Mouse (Mus musculus): Measurements from ENCODE around the gene Cbs.

DNA sequence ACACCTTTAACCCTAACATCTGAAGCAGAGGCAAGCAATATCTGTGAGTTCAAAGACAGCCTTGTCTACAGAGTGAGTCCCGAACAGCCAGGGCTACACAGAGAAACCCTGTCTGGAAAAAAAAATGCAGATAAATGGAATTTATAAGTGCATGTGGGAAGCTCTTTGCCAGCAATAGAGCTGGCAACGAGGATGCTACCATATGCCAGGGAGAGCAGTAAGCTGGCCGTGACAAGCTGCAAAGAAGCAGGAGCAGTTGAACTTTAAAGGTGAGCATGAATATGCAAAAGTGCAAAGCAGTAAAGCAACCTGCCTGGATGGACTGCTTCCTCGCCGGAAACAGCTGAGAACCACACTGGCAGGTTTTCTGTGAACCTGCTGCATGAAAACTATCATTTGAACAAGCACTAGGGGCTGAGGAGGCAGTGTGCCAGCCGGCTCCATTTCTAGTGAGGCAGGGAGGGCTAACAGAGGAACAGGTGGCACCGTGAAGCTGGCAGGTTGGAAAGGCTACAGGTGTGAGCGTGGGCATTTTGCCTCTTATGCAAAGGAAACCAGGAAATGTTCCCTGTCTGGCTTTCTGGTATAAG, 23.7 kb upstream of the Cbs start:
- TF ChIP-seq CTCF (conservative IDR thresholded peaks at IDR 0.05 in 1 of 2, IDR thresholded peaks at IDR 0.05 in 1 of 2; ENCODE audit: low read depth in 2 of 2, low read length in 2 of 2) (no peak), CHD1 (IDR thresholded peaks at IDR 0.05; ENCODE audit: low read depth, low read length) (no peak), HCFC1 (IDR thresholded peaks at IDR 0.05; ENCODE audit: low read depth, low read length) (no peak), ZKSCAN1 (IDR thresholded peaks at IDR 0.05; ENCODE audit: borderline replicate concordance, low read depth, low read length) (no peak), POLR2A (IDR thresholded peaks at IDR 0.05; ENCODE audit: low read depth, low read length) (no peak), ZMIZ1 (IDR thresholded peaks at IDR 0.05; ENCODE audit: low read depth, low read length) (no peak), ZNF384 (IDR thresholded peaks at IDR 0.05; ENCODE audit: low read depth, low read length) (no peak), POLR2AphosphoS2 (IDR thresholded peaks at IDR 0.05; ENCODE audit: low read depth, low read length) (no peak), RCOR1 (conservative IDR thresholded peaks at IDR 0.05; ENCODE audit: low read depth, low read length) (no peak), PAX5 (IDR thresholded peaks at IDR 0.05; ENCODE audit: low read length) (no peak)

All from CH12.LX (cell line).